Mouse (Mus musculus): ENCODE measurements around the gene Fv1. TPM values are rescaled to one million over a fixed set of nuclear protein-coding genes. Genes with fewer than 3 reads are reported as not detected.

Fv1 gene
- polyA plus RNA-seq, 1 experiment from 2014 or later: 17.3 TPM

DNA sequence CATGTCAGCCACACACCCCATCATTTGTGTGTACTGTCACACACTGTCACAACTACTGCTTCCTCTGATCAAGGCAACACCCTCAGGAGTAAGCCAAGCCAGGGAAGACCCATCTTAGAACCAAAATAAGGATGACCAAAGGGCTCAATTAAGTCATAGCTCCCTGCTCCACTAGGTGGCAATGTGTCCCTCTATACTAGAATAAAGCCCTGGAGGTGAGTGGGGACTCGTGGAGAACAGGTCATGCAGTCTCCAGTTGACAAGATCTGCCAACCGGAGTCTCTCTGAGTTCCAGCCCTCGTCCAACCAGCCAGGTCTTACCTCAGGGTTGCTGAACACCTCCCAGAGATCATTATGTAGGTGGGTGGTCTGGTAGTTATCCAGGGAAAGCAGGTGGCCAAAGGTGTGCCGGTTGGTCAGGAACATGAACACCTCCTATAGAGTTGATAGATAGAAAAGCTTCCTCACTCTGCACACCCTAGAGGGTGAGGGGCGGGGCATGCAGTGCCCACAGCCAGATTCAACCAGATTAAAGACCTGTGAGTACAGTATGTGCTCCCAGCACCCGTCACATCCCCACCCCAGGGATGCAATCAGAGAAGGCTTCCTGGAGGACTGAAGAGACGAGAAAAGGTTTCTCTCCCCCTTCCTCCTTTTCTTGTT is 49.8 kb downstream of the Fv1 start:
- WGBS: 58% methylated on average over 7 of the region's 7 CpGs
- no peak overlapping the region for H3K4me2 ChIP-seq
- H3K9ac ChIP-seq: no peak overlapping the region
- H3K27me3 ChIP-seq: no peaks in the 10 kb centered on the region
- no peaks in the 10 kb centered on the region; the same call in 1 of the 2 replicates for H3K36me3 ChIP-seq (replicated peaks)
- H3K9me3 ChIP-seq: no peaks in the 10 kb centered on the region
- no peak for ATAC-seq (ENCODE audit: low FRiP score)
- H3K4me3 ChIP-seq (replicated peaks): no peak overlapping the region
- no peak overlapping the region for H3K27ac ChIP-seq
- H3K4me1 ChIP-seq: peaks cover 6% of the 10 kb centered on the region; the same call in 1 of the 2 replicates

Other genes starting within 250 kb of the Fv1 start
- gene Zfp979, start 226.5 kb upstream of the Fv1 start, polyA plus RNA-seq (2016; fragmentation: Nextera tagmentation; extraction: Ambion mirVana): 1.7 and 2.1 TPM in 2 replicates
- not detected in 2 replicates for gene Zfp534, start 166.4 kb upstream of the Fv1 start, polyA plus RNA-seq (2016; fragmentation: Nextera tagmentation; extraction: Ambion mirVana)
- 5.5 and 5.7 TPM in 2 replicates for gene Zfp984, start 59.2 kb upstream of the Fv1 start, polyA plus RNA-seq (2016; fragmentation: Nextera tagmentation; extraction: Ambion mirVana)
- 6.1 TPM in 2 replicates for gene Zfp933, start 20.6 kb upstream of the Fv1 start, polyA plus RNA-seq (2016; fragmentation: Nextera tagmentation; extraction: Ambion mirVana)
- 53.8 and 61.4 TPM in 2 replicates for gene Miip, start 163 bp upstream of the Fv1 start, polyA plus RNA-seq (2016; fragmentation: Nextera tagmentation; extraction: Ambion mirVana)
- 61.2 and 63.1 TPM in 2 replicates for gene Mfn2, start 35.7 kb downstream of the Fv1 start, polyA plus RNA-seq (2016; fragmentation: Nextera tagmentation; extraction: Ambion mirVana)
- 21.6 and 24.9 TPM in 2 replicates for gene Plod1, start 67.8 kb downstream of the Fv1 start, polyA plus RNA-seq (2016; fragmentation: Nextera tagmentation; extraction: Ambion mirVana)
- gene 2510039O18Rik, start 71.9 kb downstream of the Fv1 start, polyA plus RNA-seq (2016; fragmentation: Nextera tagmentation; extraction: Ambion mirVana): 16.3 and 16.6 TPM in 2 replicates
- gene Nppb, start 116.8 kb downstream of the Fv1 start, polyA plus RNA-seq (2016; fragmentation: Nextera tagmentation; extraction: Ambion mirVana): not detected in 2 replicates
- gene Nppa, start 131.7 kb downstream of the Fv1 start, polyA plus RNA-seq (2016; fragmentation: Nextera tagmentation; extraction: Ambion mirVana): 0.82 and 0.99 TPM in 2 replicates
- gene Clcn6, start 169.8 kb downstream of the Fv1 start, polyA plus RNA-seq (2016; fragmentation: Nextera tagmentation; extraction: Ambion mirVana): 22.4 and 27.7 TPM in 2 replicates
- 28.7 and 32.2 TPM in 2 replicates for gene Mthfr, start 170.1 kb downstream of the Fv1 start, polyA plus RNA-seq (2016; fragmentation: Nextera tagmentation; extraction: Ambion mirVana)
- gene Agtrap, start 219.1 kb downstream of the Fv1 start, polyA plus RNA-seq (2016; fragmentation: Nextera tagmentation; extraction: Ambion mirVana): 8.4 and 9.2 TPM in 2 replicates

All from forebrain, embryonic 12.5 days (tissue).